Mouse (Mus musculus) hindbrain, embryonic 16.5 days (tissue): ENCODE measurements around the gene Nck2. TPM values are rescaled to one million over a fixed set of nuclear protein-coding genes. Genes with fewer than 3 reads are reported as not detected.

Experiments used
- polyA plus RNA-seq: library from polyadenylated mRNA; unstranded; fragments of >200 nt; fragmentation: Nextera tagmentation; extraction: Ambion mirVana; gene quantifications from 2 replicates; pipeline ENCODE4 v1.2.1, GENCODE M21; 2015

Nck2 gene
- polyA plus RNA-seq, 1 experiment from 2014 or later, result 28.0 TPM

Other genes with a start within 250 kb of the Nck2 start
- 27.1 and 30.9 TPM in 2 replicates for gene Fhl2, start 247.6 kb upstream of the Nck2 start, polyA plus RNA-seq